Mouse (Mus musculus) lung, postnatal 0 days (tissue): Measurements from ENCODE around the gene Esyt1.

Experiments used
- CTCF ChIP-seq: IDR thresholded peaks from 2 replicates; pipeline ENCODE4 v1.5.1; 2016; ENCODE audit warnings: antibody characterized with exemption, mild to moderate bottlenecking
- EP300 ChIP-seq: IDR thresholded peaks from 2 replicates; pipeline ENCODE4 v1.6.1; 2016; ENCODE audit warnings: antibody characterized with exemption, mild to moderate bottlenecking, control low read depth

DNA sequence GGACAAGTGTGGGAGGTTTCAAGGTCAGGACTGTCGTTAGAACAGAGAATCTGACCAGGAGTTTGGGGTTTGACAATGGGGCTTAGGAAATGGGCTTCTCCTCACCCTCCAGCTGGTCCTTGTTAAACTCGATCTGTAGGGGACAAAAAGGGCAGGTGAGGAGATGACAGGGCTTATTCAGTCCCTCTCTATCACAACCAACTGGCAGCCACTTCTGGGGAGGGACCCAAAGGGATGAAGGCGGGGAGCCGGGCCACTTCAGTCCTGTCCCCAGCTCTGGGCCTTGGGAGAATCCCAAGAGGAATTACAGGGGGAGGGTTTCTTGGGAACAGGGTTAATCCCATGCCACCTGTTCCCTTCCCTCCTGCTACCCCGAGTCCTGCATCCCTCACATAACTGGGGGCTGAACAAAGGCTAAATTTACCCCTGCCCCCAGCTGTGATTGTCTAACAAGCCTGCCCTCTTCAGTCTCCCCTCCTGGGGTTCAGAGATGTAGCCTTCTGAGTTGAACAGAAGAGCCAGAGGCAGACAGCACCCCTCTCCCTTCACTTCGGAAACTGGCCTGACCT is 29.1 kb downstream of the Esyt1 start:
- TF ChIP-seq CTCF (no peak), EP300 (no peak)
